Mouse (Mus musculus) small intestine, adult 2 months (tissue): ENCODE measurements at regions not wholly inside any gene's neighbourhood (a gene's known extent, or its start where the extent isn't known, plus 50 kb on each side); places are given as distances from the start of the nearest gene placed in this dataset.

Source experiments
- H3K27ac ChIP-seq: fragments of 200-500 bp; 2 replicates; pipeline ENCODE4 v1.5.1; 2012; ENCODE audit warnings: low read depth, low read length, control low read depth, inconsistent platforms; ENCODE audit not compliant: insufficient read depth
- H3K27me3 ChIP-seq: fragments of 200-500 bp; 2 replicates; pipeline ENCODE4 v1.6.1; 2012; ENCODE audit warnings: mild to moderate bottlenecking, moderate library complexity, low read length, inconsistent platforms; ENCODE audit not compliant: control insufficient read depth, insufficient read depth
- H3K36me3 ChIP-seq: fragments of 200-500 bp; 2 replicates; pipeline ENCODE4 v1.6.1; 2012; ENCODE audit warnings: mild to moderate bottlenecking, low read length, control low read depth, inconsistent platforms; ENCODE audit not compliant: control insufficient read depth, insufficient read depth
- H3K4me1 ChIP-seq: fragments of 200-500 bp; 2 replicates; pipeline ENCODE4 v1.6.1; 2012; ENCODE audit warnings: low read length, inconsistent platforms, mixed read lengths; ENCODE audit not compliant: control insufficient read depth, insufficient read depth, insufficient read length
- H3K4me3 ChIP-seq: fragments of 200-500 bp; 2 replicates; pipeline ENCODE4 v1.5.1; 2012; ENCODE audit warnings: low read depth, mild to moderate bottlenecking, control low read depth, inconsistent platforms, low read length, moderate library complexity
- CTCF ChIP-seq: fragments of 200-500 bp; IDR thresholded peaks from 2 replicates; pipeline ENCODE4 v1.5.1; 2012; ENCODE audit warnings: low read depth, mild to moderate bottlenecking, control low read depth, inconsistent platforms, low read length, moderate library complexity, mixed read lengths; ENCODE audit not compliant: insufficient replicate concordance, insufficient read length; ENCODE audit errors: extremely low read depth
- POLR2A ChIP-seq: fragments of 200-500 bp; IDR thresholded peaks from 2 replicates; pipeline ENCODE4 v1.6.1; 2012; ENCODE audit warnings: low read depth, mild to moderate bottlenecking, control low read depth, inconsistent platforms, low read length, moderate library complexity
- WGBS: fragments of 180-500 bp; shearing (Covaris S2); methylation state at CpG from one replicate; pipeline ENCODE4 v1.1.7; 2018; 5-methylcytosine and 5-hydroxymethylcytosine counted together

DNA sequence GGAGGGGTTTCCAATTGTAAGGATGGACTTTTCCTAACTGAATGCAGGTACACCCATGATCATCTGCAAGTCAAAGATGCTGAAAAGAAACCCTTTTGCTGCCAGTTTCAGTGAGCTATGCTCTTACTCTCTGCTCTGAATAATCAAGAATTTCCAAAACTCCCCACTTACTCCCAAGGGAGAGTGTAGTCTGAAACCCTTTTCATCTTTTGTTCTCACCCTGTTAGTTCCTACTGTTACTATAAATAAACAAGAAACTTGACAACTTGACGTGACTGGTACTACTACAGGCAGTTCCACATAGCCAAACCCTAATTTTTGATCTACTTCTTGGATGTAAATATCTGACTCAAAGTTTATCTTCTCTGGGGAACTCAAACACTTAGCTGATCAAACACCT lies 388.3 kb downstream of the 9430069I07Rik start:
- Histone ChIP-seq H3K4me3 (no peak overlapping the region), H3K27me3 (no peaks in the 10 kb centered on the region), H3K27ac (no peak overlapping the region), H3K36me3 (no peaks in the 10 kb centered on the region), H3K4me1 (0 out of 2 replicates have a peak, but pooled peaks cover 2% of the 10 kb centered on the region)
- no peak for TF ChIP-seq POLR2A
- no peak for TF ChIP-seq CTCF
- WGBS: 55% methylated on average over 1 of the region's 1 CpGs

DNA sequence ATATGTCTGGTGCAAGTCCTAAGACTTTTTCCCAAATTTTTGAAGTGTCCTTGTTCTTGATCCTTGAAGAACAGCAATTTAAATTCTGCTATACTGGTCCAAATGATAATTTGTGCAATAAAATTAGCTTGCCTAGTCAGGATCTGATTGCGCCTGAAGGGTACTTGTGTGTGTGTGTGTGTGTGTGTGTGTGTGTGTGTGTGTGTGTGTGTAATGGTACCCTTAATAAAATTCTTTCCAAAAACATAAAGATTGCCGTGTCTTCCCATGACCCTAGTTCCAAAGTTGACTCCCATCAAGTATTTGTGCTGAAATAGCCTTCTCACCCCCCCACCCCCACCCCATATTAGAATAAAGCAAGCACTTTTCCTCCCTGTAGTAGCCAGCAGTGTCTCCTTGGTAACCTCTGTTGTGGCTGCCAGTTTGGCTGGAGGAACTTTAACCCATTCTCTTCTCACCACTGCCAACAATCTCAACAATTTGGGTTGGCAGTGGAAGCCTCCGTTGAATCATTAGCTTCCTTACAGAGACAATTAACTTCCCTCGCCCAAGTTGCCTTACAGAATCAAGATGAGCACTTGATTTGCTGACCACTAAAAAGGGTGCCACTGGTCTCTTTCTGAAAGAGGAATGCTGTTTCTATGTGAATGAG lies 422.5 kb downstream of the 9430069I07Rik start:
- Histone ChIP-seq H3K36me3 (no peaks in the 10 kb centered on the region), H3K4me3 (no peak overlapping the region), H3K4me1 (no peaks in the 10 kb centered on the region), H3K27ac (no peak overlapping the region), H3K27me3 (no peaks in the 10 kb centered on the region)
- WGBS: 79% methylated on average over 4 of the region's 4 CpGs
- TF ChIP-seq POLR2A (no peak), CTCF (no peak)

DNA sequence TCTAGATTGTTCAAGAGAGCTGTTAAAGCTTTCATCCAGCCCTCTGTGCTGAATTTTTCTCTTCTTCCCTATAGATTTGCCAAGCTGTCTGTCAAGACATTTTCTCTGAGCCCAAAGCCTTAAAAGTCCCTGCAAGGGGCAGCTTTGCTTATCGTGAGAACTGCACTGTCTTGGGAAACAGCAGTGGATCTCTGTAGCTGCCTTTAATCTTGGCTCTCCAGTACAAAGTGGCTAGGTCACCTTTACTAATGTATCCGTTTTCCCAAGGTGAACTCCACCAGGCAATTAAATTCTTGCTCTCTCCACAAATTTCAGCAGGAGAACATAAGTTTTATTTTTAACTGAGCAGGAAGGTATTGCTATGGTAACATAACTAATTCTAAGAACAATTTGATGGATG lies 431.2 kb downstream of the 9430069I07Rik start:
- H3K36me3 ChIP-seq: no peaks in the 10 kb centered on the region
- no peak overlapping the region for H3K4me3 ChIP-seq
- H3K4me1 ChIP-seq: no peaks in the 10 kb centered on the region
- no peak overlapping the region for H3K27ac ChIP-seq
- WGBS: 64% methylated on average over 2 of the region's 2 CpGs
- H3K27me3 ChIP-seq: no peaks in the 10 kb centered on the region
- TF ChIP-seq CTCF (no peak), POLR2A (no peak)

DNA sequence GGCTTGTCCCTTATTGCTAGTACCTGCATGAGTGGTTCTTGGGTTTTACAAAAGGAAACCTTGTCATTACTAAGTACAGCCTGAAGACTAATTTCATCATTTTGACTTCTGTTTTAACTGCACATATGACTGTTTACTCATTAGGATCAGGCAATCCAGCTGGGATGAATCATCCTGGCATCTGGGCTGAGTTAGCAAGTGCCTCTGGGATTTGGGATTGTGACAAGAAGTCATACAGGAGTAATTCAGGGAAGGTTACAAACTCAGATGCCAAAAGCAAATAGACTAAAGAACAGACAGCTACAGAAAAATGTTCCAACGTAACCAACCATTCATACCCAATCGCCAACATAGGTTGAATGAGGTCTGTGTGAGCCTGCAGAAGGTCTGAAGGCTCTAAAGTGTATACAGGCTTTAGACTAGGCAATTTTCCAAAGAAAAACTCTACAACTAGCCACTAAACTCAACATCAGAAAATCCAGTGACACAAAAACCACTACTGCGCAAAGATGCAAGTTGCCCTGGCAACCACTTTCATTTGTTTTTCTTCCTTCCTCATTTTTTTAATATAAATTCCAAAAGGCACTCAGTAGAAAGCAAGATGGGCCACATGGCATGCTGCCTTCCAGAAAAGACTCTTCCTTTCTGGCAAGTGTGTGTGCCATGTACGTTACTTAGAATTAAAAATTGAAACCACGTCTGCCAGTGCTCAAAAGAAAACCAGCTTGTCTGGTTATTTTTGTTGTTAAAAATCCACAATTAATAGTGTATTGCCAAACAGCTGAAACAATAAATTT lies 433.4 kb downstream of the 9430069I07Rik start:
- Histone ChIP-seq H3K36me3 (no peaks in the 10 kb centered on the region), H3K4me3 (no peak overlapping the region), H3K27me3 (no peaks in the 10 kb centered on the region), H3K4me1 (no peaks in the 10 kb centered on the region), H3K27ac (no peak overlapping the region)
- WGBS: 59% methylated on average over 5 of the region's 5 CpGs
- TF ChIP-seq CTCF (no peak), POLR2A (no peak)

DNA sequence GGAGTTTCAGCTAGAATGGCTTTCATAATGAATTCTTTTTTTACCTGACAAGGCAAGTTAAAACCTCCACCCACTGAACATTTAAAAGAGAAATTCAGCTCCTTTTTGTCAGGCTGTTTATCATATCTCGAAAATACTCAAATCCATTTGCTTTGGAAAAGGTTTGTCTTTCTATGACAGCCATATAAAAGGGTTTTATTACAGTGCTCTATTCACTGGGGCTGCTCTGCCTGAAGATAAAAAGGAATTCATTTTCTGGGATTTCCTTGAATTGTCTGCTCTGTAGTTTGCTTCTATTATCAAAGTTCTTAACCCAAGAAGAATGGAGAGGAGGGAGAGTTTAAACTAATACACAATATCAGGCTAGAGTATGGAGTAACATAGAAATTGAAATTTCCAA lies 442.8 kb downstream of the 9430069I07Rik start:
- H3K36me3 ChIP-seq: no peaks in the 10 kb centered on the region
- 24% methylated on average over 1 of the region's 1 CpGs for WGBS

DNA sequence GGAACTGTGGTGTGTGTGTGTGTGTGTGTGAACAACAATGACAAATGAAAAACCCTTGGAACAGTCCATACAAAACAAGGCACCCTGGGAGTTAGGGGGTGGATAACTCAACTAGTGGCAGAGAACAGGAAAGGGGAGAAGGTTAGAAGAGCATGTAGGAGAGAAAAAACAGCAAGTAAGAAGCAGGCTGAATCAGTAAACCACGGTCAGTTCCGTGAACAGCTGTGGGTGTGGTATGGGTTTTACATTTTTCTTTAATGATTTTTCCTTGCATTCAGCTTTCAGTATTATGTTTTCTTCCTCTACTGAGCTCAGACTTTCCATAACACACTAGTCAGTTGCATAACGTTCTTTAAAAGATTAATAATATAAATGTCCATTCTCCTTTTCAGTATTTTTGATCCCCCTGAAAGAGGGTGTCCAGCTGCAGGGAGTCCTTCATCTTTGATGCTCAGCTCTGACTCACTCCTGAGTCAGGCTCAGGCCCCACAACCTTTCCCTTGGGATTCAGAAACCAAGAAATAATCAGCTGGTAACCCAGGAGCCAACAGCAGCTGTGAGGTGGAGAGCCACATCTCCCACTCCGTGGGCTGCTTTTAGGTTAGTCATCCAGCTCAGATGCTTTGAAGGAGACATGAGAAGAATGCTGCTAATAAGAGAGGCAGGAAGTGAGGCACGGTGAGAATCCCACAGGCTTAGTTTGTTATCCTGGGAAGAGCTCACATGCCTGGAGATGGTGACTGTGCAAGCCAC lies 450.8 kb downstream of the 9430069I07Rik start:
- no peak overlapping the region for H3K27ac ChIP-seq
- H3K27me3 ChIP-seq: no peaks in the 10 kb centered on the region
- no peak for TF ChIP-seq POLR2A
- TF ChIP-seq CTCF: no peak
- 69% methylated on average over 5 of the region's 5 CpGs for WGBS
- H3K36me3 ChIP-seq: no peaks in the 10 kb centered on the region
- no peaks in the 10 kb centered on the region for H3K4me1 ChIP-seq
- H3K4me3 ChIP-seq: no peak overlapping the region

More for the DNA sequence above, 442.8 kb downstream of the 9430069I07Rik start:
- Histone ChIP-seq H3K27me3 (no peaks in the 10 kb centered on the region), H3K4me1 (no peaks in the 10 kb centered on the region), H3K27ac (no peak overlapping the region), H3K4me3 (no peak overlapping the region)
- TF ChIP-seq POLR2A (no peak), CTCF (no peak)

DNA sequence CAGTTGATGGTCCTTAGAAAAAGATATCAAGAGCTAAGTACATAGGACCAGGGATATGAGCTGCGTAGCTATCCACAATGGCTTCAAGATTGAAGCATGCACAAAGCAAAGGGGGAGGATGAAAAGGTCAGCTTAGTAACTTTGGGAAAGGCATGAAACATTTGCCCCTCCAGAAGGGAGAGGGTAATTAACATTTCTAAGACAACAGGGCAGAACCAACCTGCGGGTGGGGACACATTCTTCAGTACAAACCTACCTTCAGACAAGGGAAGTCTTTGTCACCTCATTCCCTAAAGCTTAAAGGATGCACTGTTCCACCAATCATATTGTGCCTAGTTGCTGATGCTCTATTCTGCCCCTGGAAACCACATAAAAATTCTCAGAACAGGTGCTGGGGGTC lies 461.6 kb downstream of the 9430069I07Rik start:
- TF ChIP-seq CTCF: no peak
- no peaks in the 10 kb centered on the region for H3K27me3 ChIP-seq
- no peaks in the 10 kb centered on the region for H3K4me1 ChIP-seq
- no peak overlapping the region for H3K27ac ChIP-seq
- no peak overlapping the region for H3K4me3 ChIP-seq
- no peaks in the 10 kb centered on the region for H3K36me3 ChIP-seq
- WGBS: 79% methylated on average over 2 of the region's 2 CpGs
